Mouse (Mus musculus) heart, embryonic 10.5 days (tissue): Measurements from ENCODE around the gene Nhlh1. TPM values are rescaled to one million over a fixed set of nuclear protein-coding genes. Genes with fewer than 3 reads are reported as not detected.

Experiments
- polyA plus RNA-seq: library from polyadenylated mRNA; unstranded; fragments of >200 nt; fragmentation: Nextera tagmentation; extraction: Ambion mirVana; gene quantifications from 2 replicates; pipeline ENCODE4 v1.2.1, GENCODE M21; 2016

The Nhlh1 gene
- polyA plus RNA-seq, 1 experiment from 2014 or later = 0.09 TPM

Other genes with a start within 250 kb of the Nhlh1 start
- gene Cd84, start 217.9 kb downstream of the Nhlh1 start, polyA plus RNA-seq = 0.34 and 0.48 TPM in 2 replicates
- gene Gm10521, start 161.9 kb downstream of the Nhlh1 start, polyA plus RNA-seq = not detected in 2 replicates
- gene Slamf6, start 140.1 kb downstream of the Nhlh1 start, polyA plus RNA-seq = 0.08 TPM in 1 of 2 replicates, not detected in the other
- 12.8 and 16.0 TPM in 2 replicates for gene Vangl2, start 29.1 kb downstream of the Nhlh1 start, polyA plus RNA-seq
- gene Copa, start 25.0 kb upstream of the Nhlh1 start, polyA plus RNA-seq = 188 and 218 TPM in 2 replicates
- gene Ncstn, start 25.2 kb upstream of the Nhlh1 start, polyA plus RNA-seq = 107 and 124 TPM in 2 replicates
- gene Pex19, start 69.2 kb upstream of the Nhlh1 start, polyA plus RNA-seq = 154 and 161 TPM in 2 replicates
- 110 and 125 TPM in 2 replicates for gene Dcaf8, start 90.5 kb upstream of the Nhlh1 start, polyA plus RNA-seq
- gene Pea15a, start 149.2 kb upstream of the Nhlh1 start, polyA plus RNA-seq = 115 and 152 TPM in 2 replicates
- gene Casq1, start 162.3 kb upstream of the Nhlh1 start, polyA plus RNA-seq = 225 and 307 TPM in 2 replicates
- gene Atp1a4, start 200.8 kb upstream of the Nhlh1 start, polyA plus RNA-seq = 0.09 and 0.12 TPM in 2 replicates
- gene Igsf8, start 204.1 kb upstream of the Nhlh1 start, polyA plus RNA-seq = 30.1 and 33.2 TPM in 2 replicates
- gene Atp1a2, start 240.5 kb upstream of the Nhlh1 start, polyA plus RNA-seq = 8.7 and 22.5 TPM in 2 replicates